Mouse (Mus musculus) heart, postnatal 0 days (tissue): ENCODE measurements at regions not wholly inside any gene's neighbourhood (a gene's known extent, or its start where the extent isn't known, plus 50 kb on each side); places are given as distances from the start of the nearest gene placed in this dataset.

Experiments
- ATAC-seq: fragments of 200-750 bp; cut with Nextera tagmentation; 2 replicates; pipeline ENCODE4 v1.8.0; 2017; ENCODE audit warnings: low read depth, moderate number of reproducible peaks, moderate library complexity; ENCODE audit not compliant: insufficient read depth
- DNase-seq: peaks from one replicate; pipeline ENCODE4 v3.0.0-alpha.2; 2016; ENCODE audit warnings: low spot score
- H3K27ac ChIP-seq: fragments of 300-500 bp; sonication (generic); 2 replicates; pipeline ENCODE4 v1.5.1; 2014; ENCODE audit warnings: low read depth, mild to moderate bottlenecking
- H3K27me3 ChIP-seq: fragments of 300-500 bp; sonication (generic); 2 replicates; pipeline ENCODE4 v1.6.1; 2014; ENCODE audit warnings: low read length, mixed read lengths; ENCODE audit not compliant: control insufficient read depth, insufficient read depth
- H3K36me3 ChIP-seq: fragments of 300-500 bp; sonication (generic); replicated peaks from 2 replicates; pipeline ENCODE4 v1.6.1; 2014; ENCODE audit warnings: low read length, mixed read lengths; ENCODE audit not compliant: control insufficient read depth, insufficient read depth
- H3K4me1 ChIP-seq: fragments of 300-500 bp; sonication (generic); 2 replicates; pipeline ENCODE4 v1.6.1; 2014; ENCODE audit warnings: antibody characterized with exemption; ENCODE audit not compliant: control insufficient read depth, insufficient read depth
- H3K4me2 ChIP-seq: fragments of 300-500 bp; sonication (generic); 2 replicates; pipeline ENCODE4 v1.6.1; 2014; ENCODE audit warnings: low read depth, mild to moderate bottlenecking, low read length, moderate library complexity
- H3K4me3 ChIP-seq: fragments of 300-500 bp; sonication (generic); 2 replicates; pipeline ENCODE4 v1.5.1; 2014; ENCODE audit warnings: low read depth, low read length
- H3K9ac ChIP-seq: fragments of 300-500 bp; sonication (generic); replicated peaks from 2 replicates; pipeline ENCODE4 v1.6.1; 2014; ENCODE audit warnings: low read depth, low read length, mixed read lengths
- H3K9me3 ChIP-seq: fragments of 300-500 bp; sonication (generic); replicated peaks from 2 replicates; pipeline ENCODE4 v1.6.1; 2016; ENCODE audit warnings: low read length; ENCODE audit not compliant: control insufficient read depth
- CTCF ChIP-seq: IDR thresholded peaks from 2 replicates; pipeline ENCODE4 v1.5.1; 2016; ENCODE audit warnings: antibody characterized with exemption, control low read depth, low read depth
- EP300 ChIP-seq: IDR thresholded peaks from 2 replicates; pipeline ENCODE4 v1.6.1; 2016; ENCODE audit warnings: antibody characterized with exemption, low read depth
- WGBS: fragments of 180-500 bp; shearing (Covaris S2); extraction: QIAGEN DNeasy Blood & Tissue Kit; methylation state at CpG from one replicate; pipeline ENCODE4 v1.1.7; 2014; 5-methylcytosine and 5-hydroxymethylcytosine counted together

DNA sequence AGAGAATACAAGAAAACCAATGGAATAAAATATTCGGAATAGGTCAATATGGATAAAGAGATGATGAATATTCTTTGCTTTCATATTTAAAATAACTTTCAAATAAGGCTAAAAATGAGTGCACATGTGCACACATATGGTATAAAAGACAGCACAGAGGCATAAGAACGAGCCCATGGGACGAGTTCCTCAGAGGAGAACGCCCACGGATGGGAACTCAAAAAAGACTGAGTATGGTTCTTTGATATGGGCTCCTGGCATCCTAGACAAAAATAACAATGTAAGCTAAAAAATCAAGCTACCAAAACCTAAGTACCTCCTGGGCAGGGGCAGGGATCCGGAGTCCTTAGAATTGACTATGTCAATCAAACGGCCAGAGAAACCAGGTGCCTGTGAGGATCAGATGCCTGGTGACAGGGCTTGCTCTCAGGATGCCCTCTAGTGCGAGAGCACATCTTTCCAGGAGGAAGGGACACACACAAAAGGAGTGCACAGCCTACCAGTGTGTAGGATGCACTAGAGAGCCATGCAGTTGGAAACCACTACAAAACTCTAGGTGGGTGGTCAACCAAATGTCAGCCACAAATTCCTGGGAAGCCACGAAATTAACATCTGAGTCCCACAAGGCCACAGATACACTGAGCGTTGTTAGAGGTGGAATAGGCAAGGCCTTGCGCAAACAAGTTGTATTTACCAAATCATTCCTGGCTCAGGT, 307.8 kb downstream of the Sox9 start:
- Histone ChIP-seq H3K36me3 (no peaks in the 10 kb centered on the region), H3K4me3 (no peak overlapping the region), H3K27me3 (no peaks in the 10 kb centered on the region), H3K4me2 (no peak overlapping the region), H3K9me3 (no peaks in the 10 kb centered on the region), H3K4me1 (0 out of 2 replicates have a peak, but pooled peaks cover 7% of the 10 kb centered on the region), H3K27ac (no peak overlapping the region), H3K9ac (no peak overlapping the region)
- 86% methylated on average over 11 of the region's 11 CpGs for WGBS
- DNase-seq (no peak), ATAC-seq (no peak)
- TF ChIP-seq CTCF: no peak
- no peak for TF ChIP-seq EP300

GRCm38 (mm10) chr11:113091901-113092568, 310.0 kb downstream of the Sox9 start:
- no peak overlapping the region for H3K4me2 ChIP-seq
- TF ChIP-seq CTCF: no peak
- no peak for TF ChIP-seq EP300
- DNase-seq (no peak), ATAC-seq (no peak)
- H3K4me3 ChIP-seq: no peak overlapping the region
- H3K27me3 ChIP-seq: no peaks in the 10 kb centered on the region
- H3K9me3 ChIP-seq: no peaks in the 10 kb centered on the region
- no peak overlapping the region for H3K27ac ChIP-seq
- 69% methylated on average over 8 of the region's 8 CpGs for WGBS
- 0 out of 2 replicates have a peak, but pooled peaks cover 4% of the 10 kb centered on the region for H3K4me1 ChIP-seq
- no peaks in the 10 kb centered on the region for H3K36me3 ChIP-seq
- no peak overlapping the region for H3K9ac ChIP-seq

DNA sequence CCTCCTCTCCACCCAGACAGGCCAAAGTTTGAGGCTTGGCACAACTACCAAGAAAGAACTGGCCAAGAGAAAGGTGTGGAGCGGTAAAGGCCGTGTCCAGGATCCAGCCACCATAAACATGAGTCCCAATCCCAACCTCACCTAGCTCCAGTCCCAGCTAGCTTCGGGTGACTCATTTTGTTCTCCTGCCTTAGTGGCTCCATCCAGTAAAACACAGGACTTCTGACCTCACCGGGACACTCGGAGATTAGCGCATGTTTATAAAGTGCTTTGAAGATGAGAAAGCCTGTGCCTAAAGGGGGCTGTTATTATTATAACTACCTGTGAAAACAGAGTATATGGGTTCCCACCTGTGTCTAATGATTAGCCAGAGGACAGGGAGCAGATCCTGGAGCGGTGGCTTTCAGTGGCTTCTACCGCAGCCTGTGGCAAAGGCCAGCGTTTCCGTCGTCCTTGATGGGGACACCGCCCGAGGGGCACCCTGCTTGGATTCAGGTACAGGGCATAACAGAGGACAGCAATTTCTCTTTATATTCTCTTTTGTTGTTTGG, 311.9 kb downstream of the Sox9 start:
- H3K9me3 ChIP-seq: no peaks in the 10 kb centered on the region
- no peak overlapping the region for H3K9ac ChIP-seq
- no peak overlapping the region for H3K27ac ChIP-seq
- no peak overlapping the region for H3K4me3 ChIP-seq
- no peak for DNase-seq
- no peaks in the 10 kb centered on the region for H3K27me3 ChIP-seq
- no peaks in the 10 kb centered on the region for H3K36me3 ChIP-seq
- H3K4me1 ChIP-seq: no peaks in the 10 kb centered on the region
- TF ChIP-seq CTCF: no peak
- no peak for TF ChIP-seq EP300
- no peak overlapping the region for H3K4me2 ChIP-seq
- 93% methylated on average over 13 of the region's 13 CpGs for WGBS
- ATAC-seq: no peak

- H3K27me3 ChIP-seq: no peaks in the 10 kb centered on the region
- WGBS: 36% methylated on average over 8 of the region's 8 CpGs
These were observed 313.6 kb downstream of the Sox9 start for GRCm38 (mm10) chr11:113095625-113096024.

GRCm38 (mm10) chr11:113096209-113096608, 314.2 kb downstream of the Sox9 start:
- no peak for DNase-seq
- Histone ChIP-seq H3K9ac (no peak overlapping the region), H3K4me2 (no peak overlapping the region), H3K27ac (no peak overlapping the region), H3K27me3 (no peaks in the 10 kb centered on the region), H3K9me3 (no peaks in the 10 kb centered on the region), H3K4me3 (no peak overlapping the region), H3K36me3 (no peaks in the 10 kb centered on the region), H3K4me1 (peaks cover 5% of the 10 kb centered on the region; the same call in 1 of the 2 replicates)
- no peak for ATAC-seq
- no peak for TF ChIP-seq EP300
- no peak for TF ChIP-seq CTCF
- 33% methylated on average over 8 of the region's 8 CpGs for WGBS

More at GRCm38 (mm10) chr11:113095625-113096024, 313.6 kb downstream of the Sox9 start:
- Histone ChIP-seq H3K36me3 (no peaks in the 10 kb centered on the region), H3K27ac (no peak overlapping the region), H3K9me3 (no peaks in the 10 kb centered on the region), H3K4me1 (no peaks in the 10 kb centered on the region), H3K4me2 (no peak overlapping the region), H3K4me3 (no peak overlapping the region), H3K9ac (no peak overlapping the region)
- TF ChIP-seq EP300: no peak
- TF ChIP-seq CTCF: no peak
- no peak for ATAC-seq
- DNase-seq: no peak
